Mouse (Mus musculus) megakaryocyte, embryonic 14.5 days (primary cell): Measurements from ENCODE around the gene Rec8.

Source experiments
- FLI1 ChIP-seq: IDR thresholded peaks from 2 replicates; pipeline ENCODE4 v1.6.1; 2012; ENCODE audit warnings: low read length, inconsistent platforms, mixed read lengths
- GATA1 ChIP-seq: IDR thresholded peaks from 3 replicates; pipeline ENCODE4 v1.6.1; 2012; ENCODE audit warnings: mixed read lengths, low read length, inconsistent platforms, borderline replicate concordance

GRCm38 (mm10) chr14:55596036-55596690, 21.7 kb upstream of the Rec8 start:
- no peak for TF ChIP-seq GATA1
- no peak for TF ChIP-seq FLI1
